Mouse (Mus musculus) spleen, adult 2 months (tissue): ENCODE results near the gene Hoxb7. TPM values are rescaled to one million over a fixed set of nuclear protein-coding genes. Genes with fewer than 3 reads are reported as not detected.

ENCODE experiments used
- DNase-seq, 2 experiments: peaks; one replicate each; pipeline versions ENCODE4 v3.0.0 to v3.0.0-alpha.2; 2012 to 2021; ENCODE audit warnings: low spot score in 2 of 2, low read depth in 1 of 2
- H3K27ac ChIP-seq: fragments of 200-500 bp; 2 replicates; pipeline ENCODE4 v1.5.1; 2012; ENCODE audit warnings: low read length, inconsistent platforms; ENCODE audit not compliant: insufficient read depth
- H3K27me3 ChIP-seq: fragments of 200-500 bp; 2 replicates; pipeline ENCODE4 v1.6.1; 2012; ENCODE audit warnings: mild to moderate bottlenecking, moderate library complexity, low read length, inconsistent platforms; ENCODE audit not compliant: control insufficient read depth, insufficient read depth
- H3K36me3 ChIP-seq: fragments of 200-500 bp; 2 replicates; pipeline ENCODE4 v1.6.1; 2012; ENCODE audit warnings: mild to moderate bottlenecking, low read length, inconsistent platforms; ENCODE audit not compliant: control insufficient read depth, insufficient read depth
- H3K4me1 ChIP-seq: fragments of 200-500 bp; 2 replicates; pipeline ENCODE4 v1.6.1; 2011; ENCODE audit warnings: inconsistent platforms; ENCODE audit not compliant: control insufficient read depth, insufficient read depth, insufficient read length
- H3K4me3 ChIP-seq: fragments of 200-500 bp; 2 replicates; pipeline ENCODE4 v1.5.1; 2011; ENCODE audit warnings: mild to moderate bottlenecking, inconsistent platforms; ENCODE audit not compliant: insufficient read depth, insufficient read length; ENCODE audit errors: extremely low read depth
- CTCF ChIP-seq: fragments of 200-500 bp; IDR thresholded peaks from 2 replicates; pipeline ENCODE4 v1.5.1; 2011; ENCODE audit warnings: mild to moderate bottlenecking, inconsistent platforms; ENCODE audit not compliant: insufficient read depth, insufficient read length, insufficient replicate concordance; ENCODE audit errors: extremely low read depth
- POLR2A ChIP-seq: fragments of 200-500 bp; IDR thresholded peaks from 2 replicates; pipeline ENCODE4 v1.6.1; 2011; ENCODE audit warnings: low read depth, low read length, inconsistent platforms
- WGBS: fragments of 180-500 bp; shearing (Covaris S2); methylation state at CpG from one replicate; pipeline ENCODE4 v1.1.7; 2018; 5-methylcytosine and 5-hydroxymethylcytosine counted together
- polyA plus RNA-seq: library from polyadenylated mRNA; depleted of rRNA; stranded (reverse); fragments of >200 nt; gene quantifications from 2 replicates; pipeline ENCODE4 v1.2.3, GENCODE M21; 2012

The Hoxb7 gene
- polyA plus RNA-seq, 1 experiment, result 0.62 TPM

DNA sequence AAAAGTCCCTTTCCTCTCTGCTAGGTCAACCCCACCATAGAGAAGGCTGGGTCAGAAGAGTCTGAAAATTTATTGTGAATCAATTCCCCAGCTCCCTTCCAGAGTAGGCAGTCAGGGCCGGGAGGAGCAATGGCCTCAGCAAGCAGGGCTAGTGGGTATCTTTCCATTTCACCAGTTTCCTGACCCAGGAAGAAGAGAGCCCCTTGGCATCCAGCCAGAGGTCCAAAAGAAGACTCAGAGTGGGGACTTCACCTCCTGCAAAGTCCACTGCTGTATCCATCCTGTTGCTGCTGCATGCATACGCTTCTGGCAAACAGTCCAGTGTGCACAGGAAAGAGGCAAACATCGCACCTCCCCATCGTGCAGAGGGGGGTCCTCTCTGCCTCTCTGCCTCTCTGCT is 10.5 kb upstream of the Hoxb7 start:
- Histone ChIP-seq H3K4me1 (peaks cover 2% of the 10 kb centered on the region; the same call in 1 of the 2 replicates), H3K27me3 (peaks cover 43% of the 10 kb centered on the region), H3K36me3 (no peaks in the 10 kb centered on the region), H3K27ac (no peak overlapping the region), H3K4me3 (no peak overlapping the region)
- no peak for TF ChIP-seq CTCF
- TF ChIP-seq POLR2A, result no peak
- WGBS, result 37% methylated on average over 4 of the region's 4 CpGs
- DNase-seq, result no peak

DNA sequence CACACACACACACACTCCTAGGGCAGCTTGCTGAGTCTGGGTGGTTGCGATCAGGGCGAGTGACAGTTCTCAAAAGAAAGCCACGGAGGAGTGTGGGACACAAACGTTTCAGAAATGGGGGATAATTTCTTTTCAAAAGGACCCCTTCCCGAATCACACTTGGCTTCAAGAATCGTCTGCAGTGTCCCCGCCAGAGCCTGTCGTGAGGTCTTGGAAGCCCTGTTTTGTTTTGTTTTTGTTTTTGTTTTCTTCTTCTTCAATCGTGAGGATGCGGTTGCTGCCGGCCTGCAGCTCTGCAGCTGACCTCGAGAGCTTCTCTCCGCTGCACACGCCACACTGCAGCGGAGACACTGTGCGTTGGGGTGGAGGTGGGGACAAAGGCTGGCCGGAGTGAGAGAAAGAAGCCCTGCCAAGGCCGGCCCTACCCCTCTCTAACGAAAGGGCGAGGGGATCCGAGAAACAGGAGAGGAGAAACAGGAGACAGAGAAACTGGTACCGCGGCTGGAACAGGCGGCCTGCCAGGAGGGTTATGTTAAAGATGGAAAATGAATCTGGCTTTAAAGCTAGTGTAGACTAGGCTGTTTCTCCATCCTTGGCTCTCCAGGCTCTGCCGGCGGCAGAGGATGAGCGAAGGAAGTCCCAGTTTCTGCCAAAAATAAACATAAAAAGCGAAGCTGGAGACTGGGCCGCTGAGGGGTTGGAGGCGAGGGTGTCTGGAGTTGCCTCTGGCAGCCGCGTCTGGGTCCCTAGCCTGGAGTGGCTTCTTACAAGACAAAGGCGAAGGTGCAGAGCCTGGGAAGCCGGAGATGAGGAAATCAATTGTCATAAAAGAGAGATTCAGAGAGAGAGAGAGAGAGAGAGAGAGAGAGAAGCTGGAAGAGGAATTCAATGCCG is 9.0 kb upstream of the Hoxb7 start:
- no peak overlapping the region for H3K4me3 ChIP-seq
- peaks cover 37% of the 10 kb centered on the region for H3K27me3 ChIP-seq
- no peak for DNase-seq
- H3K27ac ChIP-seq, result no peak overlapping the region
- no peaks in the 10 kb centered on the region for H3K36me3 ChIP-seq
- 6% methylated on average over 35 of the region's 35 CpGs for WGBS
- no peak for TF ChIP-seq POLR2A
- TF ChIP-seq CTCF, result no peak
- no peaks in the 10 kb centered on the region for H3K4me1 ChIP-seq

DNA sequence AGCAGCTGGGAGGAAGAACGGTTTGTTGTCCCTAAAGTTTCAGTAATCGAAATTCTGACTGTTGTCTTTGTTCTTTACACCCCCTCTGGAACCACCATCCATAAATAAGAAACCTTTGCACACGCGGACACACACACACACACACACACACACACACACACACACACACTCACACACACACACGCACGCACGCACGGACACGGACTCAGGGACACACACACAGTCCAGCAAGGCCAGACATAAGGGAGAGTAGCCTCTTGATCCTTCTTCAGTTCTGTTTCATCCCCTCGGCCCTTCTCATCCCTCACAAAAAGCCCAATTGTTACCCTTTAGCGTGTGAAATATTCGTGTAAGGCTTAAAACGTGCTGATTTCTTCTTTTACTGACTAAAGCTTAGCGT is 8.1 kb upstream of the Hoxb7 start:
- no peak overlapping the region for H3K27ac ChIP-seq
- no peak for DNase-seq
- TF ChIP-seq POLR2A (no peak), CTCF (no peak)
- H3K4me3 ChIP-seq, result no peak overlapping the region
- no peaks in the 10 kb centered on the region for H3K36me3 ChIP-seq
- H3K27me3 ChIP-seq, result peaks cover 38% of the 10 kb centered on the region
- H3K4me1 ChIP-seq, result peaks cover 2% of the 10 kb centered on the region; the same call in 1 of the 2 replicates
- WGBS, result 15% methylated on average over 14 of the region's 14 CpGs

DNA sequence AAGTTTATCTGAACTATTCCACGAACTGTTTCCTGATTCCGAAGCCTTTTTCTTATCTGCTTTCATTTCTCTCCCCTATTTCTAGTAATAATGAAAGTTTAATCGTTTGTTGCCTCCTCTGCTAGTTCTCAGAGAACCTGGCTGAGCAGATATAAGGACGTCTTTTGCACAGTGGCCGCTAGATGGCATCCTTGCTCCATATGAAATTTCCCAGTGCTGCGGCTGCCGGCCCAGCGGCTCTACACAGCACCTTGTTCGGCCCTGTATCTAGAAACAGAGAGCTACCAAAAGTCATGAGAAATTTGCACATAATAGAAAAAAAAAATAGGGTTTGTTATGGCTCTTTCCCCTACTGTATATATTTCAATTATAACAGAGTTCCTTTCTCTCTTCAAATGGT is 7.7 kb upstream of the Hoxb7 start:
- peak; percentile 47 to 74 for DNase-seq
- TF ChIP-seq POLR2A (no peak), CTCF (peak; percentile 85; the same call in 1 of the 2 replicates)
- Histone ChIP-seq H3K36me3 (no peaks in the 10 kb centered on the region), H3K27me3 (peaks cover 42% of the 10 kb centered on the region), H3K27ac (no peak overlapping the region), H3K4me3 (no peak overlapping the region), H3K4me1 (peaks cover 2% of the 10 kb centered on the region; the same call in 1 of the 2 replicates)
- 1% methylated on average over 9 of the region's 9 CpGs for WGBS

DNA sequence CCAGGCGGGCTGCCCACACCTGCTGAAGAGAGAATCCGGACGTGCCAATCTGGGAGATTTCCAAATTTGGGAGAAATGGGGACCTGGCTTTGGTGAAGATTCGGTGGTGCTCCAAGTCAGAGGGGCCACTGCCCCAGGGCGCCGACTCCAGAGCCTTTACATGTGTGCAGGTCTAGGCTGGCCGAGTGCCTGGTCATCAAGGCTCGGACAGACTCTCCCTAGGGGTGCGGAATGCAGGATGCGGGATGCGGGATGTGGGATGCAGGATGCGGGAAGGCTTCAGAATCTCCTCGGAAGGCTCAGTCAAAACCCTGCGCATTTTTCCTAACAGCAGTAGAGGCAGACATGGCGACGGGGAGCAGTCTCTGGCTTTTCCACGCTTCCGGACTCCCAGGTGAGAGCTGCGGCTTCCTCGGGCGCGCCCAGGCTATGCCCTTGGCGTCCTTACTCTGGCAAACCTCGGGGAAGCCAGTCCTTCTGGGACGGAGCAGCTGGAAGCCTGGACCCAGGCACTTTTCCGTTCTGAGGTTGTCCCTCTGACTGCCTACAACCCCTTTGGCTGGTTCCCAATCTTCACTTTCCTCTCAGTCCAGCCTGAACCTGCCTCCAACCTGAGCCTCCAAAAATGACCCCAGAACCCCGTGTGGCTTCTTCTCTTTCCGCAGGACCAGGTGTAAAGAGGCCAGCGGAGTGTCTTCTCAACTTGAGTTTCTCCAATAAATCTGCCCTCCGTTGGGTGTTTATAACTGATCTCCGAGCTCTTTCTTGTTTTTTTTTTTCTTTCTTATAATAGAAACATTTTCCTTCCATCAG is 6.8 kb upstream of the Hoxb7 start:
- no peaks in the 10 kb centered on the region for H3K36me3 ChIP-seq
- TF ChIP-seq CTCF, result no peak
- no peak for TF ChIP-seq POLR2A
- WGBS, result 15% methylated on average over 31 of the region's 31 CpGs
- DNase-seq, result no peak
- no peak overlapping the region for H3K27ac ChIP-seq
- no peak overlapping the region for H3K4me3 ChIP-seq
- H3K4me1 ChIP-seq, result peaks cover 2% of the 10 kb centered on the region; the same call in 1 of the 2 replicates
- H3K27me3 ChIP-seq, result peaks cover 50% of the 10 kb centered on the region

DNA sequence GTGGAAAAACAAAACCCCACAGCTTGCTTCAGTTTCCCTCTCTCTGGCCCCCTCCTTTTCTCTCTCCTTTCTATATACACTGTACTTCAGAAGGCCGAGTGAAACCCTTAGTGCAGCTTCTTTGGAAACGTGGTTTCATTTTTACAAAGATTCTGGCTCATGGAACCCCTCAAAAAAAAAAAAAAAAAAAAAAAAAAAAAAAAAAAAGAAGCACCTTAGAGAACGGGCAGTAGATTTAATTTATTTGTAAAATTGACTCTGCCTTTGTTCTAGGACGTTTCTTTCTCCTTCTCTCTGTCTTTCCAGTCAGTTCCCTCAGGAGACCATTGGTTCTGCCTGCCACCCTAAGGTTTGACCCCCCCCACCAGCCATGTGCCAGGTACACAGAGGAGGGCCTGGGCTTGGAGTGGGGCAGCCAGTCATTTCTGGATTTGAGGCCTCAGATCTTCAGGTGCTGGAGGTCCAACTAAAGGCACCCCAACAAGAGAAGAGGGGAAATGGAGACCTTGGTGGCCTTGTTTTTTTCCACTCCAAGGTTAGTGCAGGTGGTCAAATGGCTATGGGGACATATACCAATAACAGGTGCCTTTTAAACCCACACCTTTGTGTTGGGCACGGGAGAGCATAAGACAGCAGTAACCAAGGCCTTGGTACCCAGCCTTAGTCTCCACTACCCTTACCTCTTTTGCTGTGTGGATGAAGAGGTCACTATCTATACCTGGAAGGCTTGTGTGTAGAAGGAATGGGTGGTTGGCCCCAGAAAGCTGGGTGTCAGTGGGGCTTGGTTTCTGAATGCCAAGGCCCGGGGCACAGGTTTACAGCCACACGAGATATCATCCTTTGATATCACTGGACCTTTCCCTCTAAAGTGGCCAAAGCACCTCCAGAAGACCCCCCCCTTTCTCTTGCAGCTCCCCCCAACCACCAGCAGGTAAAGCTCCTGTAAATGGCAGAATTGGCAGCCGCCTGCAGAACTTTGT is 5.7 kb upstream of the Hoxb7 start:
- H3K36me3 ChIP-seq, result no peaks in the 10 kb centered on the region
- 44% methylated on average over 8 of the region's 8 CpGs for WGBS
- no peak overlapping the region for H3K4me3 ChIP-seq
- no peak for TF ChIP-seq CTCF
- TF ChIP-seq POLR2A, result no peak
- H3K27me3 ChIP-seq, result peaks cover 58% of the 10 kb centered on the region
- DNase-seq, result no peak
- H3K4me1 ChIP-seq, result peaks cover 2% of the 10 kb centered on the region; the same call in 1 of the 2 replicates
- H3K27ac ChIP-seq, result no peak overlapping the region
